Comparison of ENCODE assay signal across 8 mouse cellular contexts in genomic region chr8:85431281-85432167, GRCm38 (mm10). TPM values are rescaled to one million over a fixed set of nuclear protein-coding genes. Genes with fewer than 3 reads are reported as not detected.
DNase-seq lines count a peak whose midpoint lies in the region; ATAC-seq lines count a peak whose summit lies in the region.

No protein-coding gene starts in this region.

- peaks cover 34% of the 10 kb centered on the region for H3K4me1 ChIP-seq in embryonic facial prominence, embryonic 13.5 days
- H3K4me1 ChIP-seq in intestine, embryonic 16.5 days (ENCODE audit: control insufficient read depth, insufficient read depth, low read length), result peaks cover 26% of the 10 kb centered on the region
- peaks cover 50% of the 10 kb centered on the region for H3K4me1 ChIP-seq in neural tube, embryonic 13.5 days (replicated peaks)

- 4% methylated on average over 10 of the region's 10 CpGs for WGBS in embryonic facial prominence, embryonic 13.5 days
- 11% methylated on average over 10 of the region's 10 CpGs for WGBS in intestine, embryonic 16.5 days
- 18% methylated on average over 10 of the region's 10 CpGs for WGBS in neural tube, embryonic 13.5 days

- DNase-seq in 3134 (ENCODE audit: extremely low read depth, insufficient read length, low spot score), result peak; percentile 41
- peak; percentile 68 for DNase-seq in 416B (ENCODE audit: low read depth)
- DNase-seq in natural killer cell, adult 2 months (ENCODE audit: low spot score in 2 of 2), result no peak
- no peak for DNase-seq in right cerebral cortex, postnatal 25 days
- DNase-seq in frontal cortex, postnatal 25 days (ENCODE audit: low spot score in 2 of 2), result no peak

- no peaks in the 10 kb centered on the region for H3K9me3 ChIP-seq in embryonic facial prominence, embryonic 13.5 days
- no peaks in the 10 kb centered on the region for H3K9me3 ChIP-seq in intestine, embryonic 16.5 days (ENCODE audit: control insufficient read depth, low read length)
- H3K9me3 ChIP-seq in neural tube, embryonic 13.5 days, result no peaks in the 10 kb centered on the region

- no peaks in the 10 kb centered on the region for H3K36me3 ChIP-seq in embryonic facial prominence, embryonic 13.5 days
- no peaks in the 10 kb centered on the region for H3K36me3 ChIP-seq in intestine, embryonic 16.5 days (ENCODE audit: control insufficient read depth, insufficient read depth, low read length)
- H3K36me3 ChIP-seq in neural tube, embryonic 13.5 days, result no peaks in the 10 kb centered on the region

- peak overlapping the region; percentile 89 for H3K9ac ChIP-seq in embryonic facial prominence, embryonic 13.5 days
- H3K9ac ChIP-seq in intestine, embryonic 16.5 days (ENCODE audit: low read depth, low read length), result peak overlapping the region; percentile 90; the same call in 1 of the 2 replicates
- peak overlapping the region; percentile 90 for H3K9ac ChIP-seq in neural tube, embryonic 13.5 days

- peak overlapping the region; percentile 69 for H3K4me3 ChIP-seq in embryonic facial prominence, embryonic 13.5 days
- peak overlapping the region; percentile 78 for H3K4me3 ChIP-seq in intestine, embryonic 16.5 days (ENCODE audit: low read length)
- peak overlapping the region; percentile 65 for H3K4me3 ChIP-seq in neural tube, embryonic 13.5 days

- H3K27ac ChIP-seq in embryonic facial prominence, embryonic 13.5 days, result peak overlapping the region; percentile 97
- no peak overlapping the region for H3K27ac ChIP-seq in intestine, embryonic 16.5 days (ENCODE audit: low read length)
- H3K27ac ChIP-seq in neural tube, embryonic 13.5 days (replicated peaks), result peak overlapping the region; percentile 95; the same call in 1 of the 2 replicates

- no peaks in the 10 kb centered on the region for H3K27me3 ChIP-seq in embryonic facial prominence, embryonic 13.5 days
- no peaks in the 10 kb centered on the region for H3K27me3 ChIP-seq in intestine, embryonic 16.5 days (replicated peaks; ENCODE audit: control insufficient read depth, insufficient read depth, low read length)
- H3K27me3 ChIP-seq in neural tube, embryonic 13.5 days, result no peaks in the 10 kb centered on the region

- no peak for ATAC-seq in embryonic facial prominence, embryonic 13.5 days (ENCODE audit: insufficient number of reproducible peaks, insufficient read depth, low FRiP score, low TSS enrichment, low read depth)
- ATAC-seq in intestine, embryonic 16.5 days, result no peak
- ATAC-seq in neural tube, embryonic 13.5 days (ENCODE audit: low read depth), result no peak

- H3K4me2 ChIP-seq in embryonic facial prominence, embryonic 13.5 days, result peak overlapping the region; percentile 71
- peak overlapping the region; percentile 47 for H3K4me2 ChIP-seq in intestine, embryonic 16.5 days (ENCODE audit: low read depth, low read length)
- H3K4me2 ChIP-seq in neural tube, embryonic 13.5 days, result peak overlapping the region; percentile 59

RNA-seq across cellular contexts. Expression of gene 4921524J17Rik, which starts 1.1 kb away (rescaled TPM):
- polyA plus RNA-seq in embryonic facial prominence, embryonic 13.5 days (2015; fragmentation: Nextera tagmentation; extraction: Ambion mirVana), result 54.0 and 56.6 TPM in 2 replicates
- polyA plus RNA-seq in intestine, embryonic 16.5 days (2015; fragmentation: Nextera tagmentation; extraction: Ambion mirVana), result 32.6 and 33.2 TPM in 2 replicates
- 40.8 and 44.6 TPM in 2 replicates for polyA plus RNA-seq in neural tube, embryonic 13.5 days (2015; fragmentation: Nextera tagmentation; extraction: Ambion mirVana)

RNA-seq across cellular contexts. Expression of gene Mylk3, which starts 45.4 kb away (rescaled TPM):
- polyA plus RNA-seq in embryonic facial prominence, embryonic 13.5 days (2015; fragmentation: Nextera tagmentation; extraction: Ambion mirVana), result 4.4 and 5.4 TPM in 2 replicates
- 17.8 and 19.9 TPM in 2 replicates for polyA plus RNA-seq in intestine, embryonic 16.5 days (2015; fragmentation: Nextera tagmentation; extraction: Ambion mirVana)
- 0.47 TPM in 2 replicates for polyA plus RNA-seq in neural tube, embryonic 13.5 days (2015; fragmentation: Nextera tagmentation; extraction: Ambion mirVana)

Comparison
In these comparisons a context has a peak if more than half of its experiments do, and no peak if none do; other contexts are left out.
1. DNase-seq: peak in 3134 (single experiment) and 416B (single experiment); none in natural killer cell, adult 2 months (0 of 2), right cerebral cortex, postnatal 25 days (single experiment) and frontal cortex, postnatal 25 days (0 of 2).
2. Peak in every context shown above with its lines, with median percentiles within 50 percentile points of each other: H3K4me2 ChIP-seq, H3K4me3 ChIP-seq and H3K9ac ChIP-seq.